Mouse (Mus musculus) myocyte (in vitro differentiated cells): ENCODE data around the gene Tmem209.

ENCODE experiments used
- CEBPB ChIP-seq: IDR thresholded peaks from 2 replicates; pipeline ENCODE4 v1.6.1; 2011; ENCODE audit warnings: mild to moderate bottlenecking, moderate library complexity; ENCODE audit not compliant: poor library complexity, insufficient read depth, severe bottlenecking
- E2F4 ChIP-seq: IDR thresholded peaks from one replicate; pipeline ENCODE4 v1.6.1; 2011; ENCODE audit warnings: mild to moderate bottlenecking, control low read depth, moderate library complexity; ENCODE audit not compliant: insufficient read depth
- MAX ChIP-seq: IDR thresholded peaks from one replicate; pipeline ENCODE4 v1.6.1; 2011; ENCODE audit warnings: low read depth, mild to moderate bottlenecking, control low read depth
- MYOD1 ChIP-seq, 3 experiments: IDR thresholded peaks; one replicate each; pipeline ENCODE4 v1.6.1; 2011; ENCODE audit warnings: control low read depth in 2 of 3, low read depth in 2 of 3, mild to moderate bottlenecking in 2 of 3, moderate library complexity in 1 of 3; ENCODE audit not compliant: insufficient read length in 2 of 3, control insufficient read depth in 1 of 3
- MYOG ChIP-seq, 3 experiments: IDR thresholded peaks; one replicate each; pipeline ENCODE4 v1.6.1; 2011; ENCODE audit warnings: control low read depth in 2 of 3, low read depth in 2 of 3, mild to moderate bottlenecking in 2 of 3; ENCODE audit not compliant: insufficient read length in 2 of 3, control insufficient read depth in 1 of 3, insufficient read depth in 1 of 3
- POLR2A ChIP-seq: IDR thresholded peaks from one replicate; pipeline ENCODE4 v1.6.1; 2011; ENCODE audit warnings: low read depth, mild to moderate bottlenecking, control low read depth, moderate library complexity; ENCODE audit not compliant: insufficient read length
- POLR2AphosphoS2 ChIP-seq: IDR thresholded peaks from one replicate; pipeline ENCODE4 v1.6.1; 2011; ENCODE audit warnings: low read depth, control low read depth; ENCODE audit not compliant: insufficient read length
- REST ChIP-seq: IDR thresholded peaks from one replicate; pipeline ENCODE4 v1.6.1; 2011; ENCODE audit warnings: mild to moderate bottlenecking, control low read depth, moderate library complexity; ENCODE audit not compliant: insufficient read depth, insufficient read length
- TCF12 ChIP-seq: IDR thresholded peaks from one replicate; pipeline ENCODE4 v1.6.1; 2011; ENCODE audit warnings: mild to moderate bottlenecking, control low read depth; ENCODE audit not compliant: poor library complexity, insufficient read depth, severe bottlenecking
- TCF3 ChIP-seq: IDR thresholded peaks from one replicate; pipeline ENCODE4 v1.6.1; 2011; ENCODE audit warnings: low read depth, control low read depth; ENCODE audit not compliant: insufficient read length
- USF1 ChIP-seq: IDR thresholded peaks from one replicate; pipeline ENCODE4 v1.6.1; 2011; ENCODE audit warnings: low read depth, mild to moderate bottlenecking, control low read depth, moderate library complexity

- TF ChIP-seq POLR2A, result no peak
- TF ChIP-seq POLR2AphosphoS2, result no peak
- TF ChIP-seq MYOD1 (IDR thresholded peaks at IDR 0.05; ENCODE audit: control insufficient read depth in 1 of 3, insufficient read length in 2 of 3, low read depth in 2 of 3), result no peak
- no peak for TF ChIP-seq USF1
- TF ChIP-seq TCF3, result no peak
- TF ChIP-seq REST, result no peak
- TF ChIP-seq MYOG (IDR thresholded peaks at IDR 0.05; ENCODE audit: control insufficient read depth in 1 of 3, insufficient read depth in 1 of 3, insufficient read length in 2 of 3, low read depth in 2 of 3), result no peak
- no peak for TF ChIP-seq MAX
- TF ChIP-seq CEBPB, result no peak
- no peak for TF ChIP-seq E2F4
- TF ChIP-seq TCF12, result no peak
Measured at GRCm38 (mm10) chr6:30499049-30499448, 10.5 kb downstream of the Tmem209 start.
